Mouse (Mus musculus): ENCODE measurements around the gene Veph1.

GRCm38 (mm10) chr3:66033346-66033745 is 263.3 kb downstream of the Veph1 start:
- TF ChIP-seq CTCF (IDR thresholded peaks at IDR 0.05; ENCODE audit: extremely low read depth, insufficient read length, insufficient replicate concordance, low read depth, low read length) (no peak), POLR2A (IDR thresholded peaks at IDR 0.05; ENCODE audit: low read depth, low read length) (no peak)
